Mouse (Mus musculus) kidney, adult 18-20 months (tissue): Measurements from ENCODE around the gene Pan2.

Experiments used
- DNase-seq: peaks from one replicate; pipeline ENCODE4 v3.0.0; 2021

Gene Pan2

GRCm38 (mm10) chr10:128337306-128338181 lies 34.4 kb downstream of the Pan2 start, which contains the start of gene Cs:
Gene Cs (plus strand): TSS chr10:128337734.
- peak; percentile 97 for DNase-seq

GRCm38 (mm10) chr10:128338415-128338814 lies 35.3 kb downstream of the Pan2 start:
- DNase-seq = no peak

GRCm38 (mm10) chr10:128338948-128339347 lies 35.8 kb downstream of the Pan2 start:
- no peak for DNase-seq

- DNase-seq = no peak
Observed at GRCm38 (mm10) chr10:128340257-128340656, 37.1 kb downstream of the Pan2 start.

GRCm38 (mm10) chr10:128343436-128343835 lies 40.3 kb downstream of the Pan2 start:
- DNase-seq = no peak

- peak; percentile 74 for DNase-seq
Observed at GRCm38 (mm10) chr10:128344568-128345275, 41.6 kb downstream of the Pan2 start.

- DNase-seq = no peak
Observed at GRCm38 (mm10) chr10:128347541-128347940, 44.4 kb downstream of the Pan2 start.

GRCm38 (mm10) chr10:128358796-128359195 lies 55.7 kb downstream of the Pan2 start:
- peak; percentile 61 for DNase-seq

- DNase-seq = no peak
Observed at GRCm38 (mm10) chr10:128359226-128359625, 56.1 kb downstream of the Pan2 start.

GRCm38 (mm10) chr10:128361836-128362235 lies 58.7 kb downstream of the Pan2 start:
- DNase-seq = no peak

GRCm38 (mm10) chr10:128362568-128362967 lies 59.4 kb downstream of the Pan2 start:
- DNase-seq = peak; percentile 30

GRCm38 (mm10) chr10:128367899-128368401 lies 64.8 kb downstream of the Pan2 start:
- no peak for DNase-seq

GRCm38 (mm10) chr10:128368402-128369217 lies 65.5 kb downstream of the Pan2 start, which contains the start of gene Coq10a:
Gene Coq10a (minus strand): TSS chr10:128368997.
- DNase-seq = peak; percentile 92

- DNase-seq = no peak
Observed at GRCm38 (mm10) chr10:128369218-128369543, 66.0 kb downstream of the Pan2 start.

- no peak for DNase-seq
Observed at GRCm38 (mm10) chr10:128369599-128369998, 66.5 kb downstream of the Pan2 start.

- DNase-seq = no peak
Observed at GRCm38 (mm10) chr10:128370021-128370420, 66.9 kb downstream of the Pan2 start.

- DNase-seq = no peak
Observed at GRCm38 (mm10) chr10:128370601-128371000, 67.5 kb downstream of the Pan2 start.
